Mouse (Mus musculus): ENCODE results near the gene Jag1.

Gene Jag1

DNA sequence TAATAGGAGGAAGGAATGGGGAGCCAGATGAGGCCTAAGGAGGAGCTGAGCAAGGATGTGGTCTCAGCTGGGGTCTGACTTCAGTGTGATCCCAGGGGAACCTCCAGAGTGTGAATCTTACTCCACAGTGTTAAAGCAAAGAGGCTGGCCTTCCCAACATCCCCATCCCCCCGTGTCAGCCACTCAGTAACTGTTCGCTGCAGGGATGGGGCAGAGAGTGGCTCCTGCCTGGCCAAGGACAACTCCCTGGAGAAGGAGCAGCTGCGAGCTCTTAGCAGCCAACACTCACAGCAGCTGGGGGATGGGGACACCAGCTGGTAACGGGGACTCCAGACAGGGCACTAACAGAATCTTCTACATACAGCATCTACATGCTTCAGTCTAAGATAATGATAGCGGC lies 15.4 kb downstream of the Jag1 start:
- peak in 1 of 2 experiments; percentile 52 for DNase-seq (ENCODE audit: inconsistent age in 2 of 2, low spot score in 1 of 2)

DNA sequence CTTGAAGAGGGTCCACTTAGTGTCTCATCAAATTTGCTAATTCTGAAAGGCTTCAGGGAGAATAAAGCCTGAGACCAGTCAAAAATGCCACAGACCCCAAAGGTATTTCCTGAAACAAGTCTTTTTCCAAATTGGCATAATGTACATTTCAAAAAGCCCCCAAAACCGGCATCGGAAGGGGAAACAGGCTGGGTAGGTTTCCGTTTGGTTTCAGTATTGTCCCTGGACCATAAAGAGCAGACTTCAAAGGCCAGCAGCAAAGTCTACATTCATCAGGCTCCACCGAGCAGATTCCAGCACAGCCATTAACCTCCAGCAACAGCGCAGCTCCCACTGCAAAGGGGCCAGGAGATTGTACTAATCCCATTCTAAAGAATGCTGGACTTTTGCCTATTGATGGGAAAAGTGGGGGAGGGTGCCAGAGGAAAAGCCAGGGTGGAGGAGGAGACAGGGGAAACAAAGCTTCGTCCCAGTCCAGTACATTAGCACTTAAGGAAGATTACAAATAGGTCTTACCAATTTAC lies 17.2 kb downstream of the Jag1 start:
- no peak for DNase-seq (ENCODE audit: inconsistent age in 2 of 2, low spot score in 1 of 2)

DNA sequence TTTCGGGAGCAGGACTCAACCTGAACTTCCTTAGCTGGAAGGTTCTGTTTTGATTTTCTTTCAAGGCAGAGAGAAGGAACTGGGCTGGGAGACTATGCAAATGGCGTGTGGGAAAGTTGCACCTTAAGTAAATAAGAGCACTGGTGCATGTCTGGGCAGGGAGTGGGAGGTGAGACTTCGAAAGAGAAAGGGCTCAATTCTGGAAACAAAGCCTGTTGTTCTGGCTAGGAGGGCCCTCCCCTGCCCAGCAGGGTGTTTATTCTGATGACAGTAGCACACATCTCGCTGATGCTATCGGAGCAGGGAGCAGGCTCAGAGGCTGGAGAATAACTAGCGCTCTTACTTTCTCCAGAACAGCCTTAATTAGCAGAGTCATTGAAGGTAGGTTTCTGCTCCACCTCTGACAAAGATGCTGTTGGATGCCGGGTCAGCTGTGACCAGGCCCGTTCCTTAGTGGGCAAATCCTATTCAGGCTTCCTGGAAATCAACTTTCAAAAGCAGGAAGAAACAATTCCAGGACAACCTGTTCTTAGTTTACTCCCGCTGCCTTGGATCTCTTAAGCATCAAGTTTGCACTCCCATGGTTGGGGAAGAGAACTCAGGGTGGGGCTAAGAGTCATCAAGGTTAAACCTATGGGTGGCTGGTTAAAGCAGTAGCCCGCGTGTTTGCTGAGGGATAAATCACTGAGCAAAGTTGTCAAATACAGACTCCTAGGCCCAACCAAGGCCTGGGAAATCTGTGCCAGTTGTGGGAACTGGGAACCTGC lies 18.0 kb downstream of the Jag1 start:
- no peak for DNase-seq (ENCODE audit: inconsistent age in 2 of 2, low spot score in 1 of 2)

DNA sequence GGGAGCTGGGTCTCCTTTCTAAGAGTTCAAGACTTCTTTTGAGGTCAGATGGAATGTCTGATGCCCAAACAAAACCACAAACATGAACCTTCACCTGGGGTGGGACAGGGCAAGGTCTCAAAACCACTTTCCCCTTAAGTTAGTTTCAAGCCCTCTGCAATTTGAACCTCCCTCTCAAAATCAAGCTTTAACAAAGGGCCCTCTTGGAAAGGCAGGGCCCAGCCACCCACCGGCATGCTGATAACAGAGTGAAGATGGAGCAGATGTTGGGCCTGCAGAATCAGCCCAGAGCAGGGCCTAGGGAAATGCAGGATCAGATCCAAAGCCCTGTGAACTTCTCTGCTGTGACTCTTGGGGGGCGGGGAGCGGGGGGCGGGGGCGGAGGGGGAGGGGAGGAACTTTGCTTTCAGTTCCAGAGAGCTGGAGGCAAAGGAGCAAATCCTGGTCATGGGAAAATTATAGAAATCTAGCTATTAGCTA lies 19.4 kb downstream of the Jag1 start:
- no peak for DNase-seq (ENCODE audit: inconsistent age in 2 of 2, low spot score in 1 of 2)

DNA sequence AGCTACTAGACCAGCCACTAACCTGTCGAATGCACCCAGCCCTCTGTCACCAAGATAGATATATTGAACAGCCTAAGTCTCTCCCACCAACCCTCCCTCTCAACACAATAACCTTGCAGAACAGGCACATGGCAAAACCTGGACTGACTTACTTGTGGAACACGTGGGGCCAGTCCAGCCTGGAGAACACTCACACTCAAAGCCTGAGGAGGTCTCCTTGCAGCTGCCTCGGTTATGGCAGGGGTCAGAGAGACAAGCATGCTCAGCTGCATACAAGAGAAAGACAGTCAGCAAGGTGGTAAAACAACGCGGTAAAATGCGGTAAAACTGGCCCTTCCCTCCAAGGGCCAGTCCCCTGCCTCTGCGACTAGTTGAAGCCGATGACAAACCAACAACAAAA lies 22.1 kb downstream of the Jag1 start:
- no peak for DNase-seq (ENCODE audit: inconsistent age in 2 of 2, low spot score in 1 of 2)

DNA sequence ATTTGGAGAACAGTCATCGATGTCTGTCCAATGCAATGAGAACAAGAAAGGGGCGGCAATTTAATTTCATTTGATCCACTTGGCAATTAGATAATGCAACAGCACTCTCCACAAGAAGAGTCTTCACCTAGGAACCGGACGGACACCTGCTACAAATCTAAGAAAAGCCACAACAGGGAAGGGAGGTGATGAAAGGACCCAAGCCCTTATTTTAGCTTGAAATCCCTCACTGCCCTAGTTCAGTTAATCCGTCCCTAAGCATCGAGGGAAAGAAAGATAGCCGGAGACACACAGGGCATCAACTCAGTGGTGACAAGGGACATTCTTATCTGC lies 23.2 kb downstream of the Jag1 start:
- DNase-seq (ENCODE audit: inconsistent age in 2 of 2, low spot score in 1 of 2), result no peak

DNA sequence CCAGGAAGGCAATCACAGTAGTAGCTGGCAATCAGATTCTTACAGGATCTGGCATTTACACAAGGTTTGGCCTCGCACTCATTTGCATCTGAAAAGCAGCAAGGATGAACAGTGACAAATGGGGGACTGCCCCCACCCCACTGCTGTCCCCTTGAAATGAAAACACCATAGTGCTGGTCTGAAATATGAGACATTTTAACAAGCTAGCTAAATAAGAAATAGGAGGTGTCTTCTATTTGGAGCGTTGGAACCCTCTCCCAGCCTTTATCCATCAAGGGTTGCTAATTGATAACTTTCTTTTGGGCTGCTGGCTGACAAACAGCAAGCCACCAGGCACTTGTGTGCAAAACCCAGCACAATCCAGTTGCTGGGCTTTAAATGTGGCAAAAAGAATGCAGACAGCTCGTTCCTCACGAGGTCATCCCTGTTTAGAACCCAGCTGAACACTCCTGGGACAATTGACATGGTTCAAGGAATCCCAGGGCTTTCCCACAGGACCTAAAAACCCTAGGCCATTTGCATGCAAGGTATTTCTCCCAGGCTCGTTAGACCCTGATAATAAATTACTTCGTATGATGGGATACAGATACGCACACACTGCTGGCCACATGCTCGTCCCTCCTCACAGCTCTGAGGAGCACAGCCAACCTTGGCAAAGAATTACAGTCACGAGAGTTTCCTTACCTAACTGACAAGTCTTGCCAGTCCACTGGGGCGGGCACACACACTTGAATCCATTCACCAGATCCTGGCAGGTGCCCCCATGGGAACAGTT lies 23.7 kb downstream of the Jag1 start:
- no peak for DNase-seq (ENCODE audit: inconsistent age in 2 of 2, low spot score in 1 of 2)

DNA sequence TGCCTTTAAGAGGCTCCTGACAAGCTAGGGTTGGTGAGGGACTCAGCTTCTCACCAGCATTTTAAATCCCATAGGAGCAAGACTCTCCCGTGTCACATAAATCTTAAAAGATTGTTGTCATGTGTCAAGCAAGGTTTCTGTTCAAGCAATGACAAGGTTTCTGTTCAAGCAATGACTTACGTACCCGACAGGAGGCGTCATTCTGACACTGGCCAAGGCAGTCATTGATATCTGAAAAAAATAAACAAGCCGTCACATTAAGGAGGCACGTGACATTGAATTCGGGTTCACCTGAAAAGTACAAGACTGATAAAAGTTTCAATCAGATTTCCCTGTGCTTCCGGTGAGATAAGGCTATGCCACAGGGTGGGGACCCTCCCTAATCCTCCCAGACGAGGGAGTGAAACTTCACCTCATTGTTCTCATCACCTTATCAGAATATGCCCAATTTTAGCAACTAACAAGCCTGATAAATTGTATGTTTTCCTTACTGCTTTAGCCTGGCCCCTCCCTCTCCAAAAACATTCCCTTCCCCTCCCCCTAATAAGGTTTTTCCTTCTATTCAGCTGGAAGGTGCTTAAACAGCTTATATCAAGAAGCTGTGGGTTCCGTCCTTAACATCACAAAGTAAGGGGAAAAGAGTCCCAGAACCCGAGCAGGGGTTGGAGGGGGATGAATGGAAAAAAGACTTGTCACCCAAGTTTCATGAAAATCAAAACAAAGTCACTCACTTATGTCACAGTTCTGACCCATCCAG lies 24.5 kb downstream of the Jag1 start:
- DNase-seq (ENCODE audit: inconsistent age in 2 of 2, low spot score in 1 of 2), result no peak

DNA sequence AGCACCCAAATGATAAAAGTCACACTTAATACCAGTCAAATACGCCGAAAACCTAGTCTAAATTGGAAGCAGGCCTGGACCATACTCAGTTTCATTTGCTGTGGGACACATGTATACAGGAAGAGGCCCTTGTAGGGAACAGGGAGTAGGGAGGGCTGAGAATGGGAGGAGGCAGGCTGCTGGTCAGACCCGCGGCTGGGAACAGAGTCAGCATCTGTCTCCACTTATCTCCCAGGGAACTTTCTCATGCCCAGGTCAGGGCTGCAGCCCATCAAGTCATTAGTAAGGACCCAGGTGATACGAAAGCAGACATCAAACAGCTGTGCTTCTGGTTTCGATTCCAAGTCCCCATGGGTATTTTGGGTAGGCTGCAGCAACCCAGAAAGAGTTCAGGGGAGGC lies 28.7 kb downstream of the Jag1 start:
- DNase-seq (ENCODE audit: inconsistent age in 2 of 2, low spot score in 1 of 2), result no peak

DNA sequence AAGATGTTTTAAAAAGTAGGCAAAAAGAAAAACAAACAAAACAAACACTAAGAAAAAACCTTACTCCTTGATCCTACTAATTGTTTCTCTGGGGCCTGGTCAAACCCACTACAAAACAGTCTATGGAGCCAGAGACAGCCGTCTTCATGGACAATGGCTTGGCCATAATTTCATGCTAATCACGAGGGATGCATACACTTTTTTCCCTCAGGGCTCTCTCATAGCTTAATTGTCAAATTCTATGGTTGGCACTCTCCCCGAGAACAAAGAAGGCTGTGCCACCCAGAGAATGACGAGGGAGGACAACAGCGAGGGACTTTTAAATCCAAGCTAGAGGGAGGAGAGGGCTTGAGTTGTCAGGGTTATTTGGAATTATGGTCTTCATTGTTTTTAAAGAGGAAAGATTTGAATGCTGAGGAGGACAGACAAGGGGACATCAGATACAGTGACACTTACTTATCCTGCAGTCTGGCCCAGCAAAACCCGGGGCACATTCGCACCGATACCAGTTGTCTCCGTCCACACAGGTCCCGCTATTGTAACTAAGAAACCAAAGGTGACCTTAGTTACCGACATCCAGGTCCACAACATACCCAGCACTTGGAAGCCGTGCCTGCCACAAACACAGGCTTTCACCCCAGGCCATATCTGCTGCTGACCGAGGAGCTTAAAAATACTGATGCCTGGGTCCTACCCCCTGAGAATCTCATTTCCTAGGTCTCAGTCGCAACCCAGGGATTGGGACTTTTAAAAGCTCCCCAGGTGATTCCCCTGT lies 29.6 kb downstream of the Jag1 start:
- DNase-seq (ENCODE audit: inconsistent age in 2 of 2, low spot score in 1 of 2), result no peak

DNA sequence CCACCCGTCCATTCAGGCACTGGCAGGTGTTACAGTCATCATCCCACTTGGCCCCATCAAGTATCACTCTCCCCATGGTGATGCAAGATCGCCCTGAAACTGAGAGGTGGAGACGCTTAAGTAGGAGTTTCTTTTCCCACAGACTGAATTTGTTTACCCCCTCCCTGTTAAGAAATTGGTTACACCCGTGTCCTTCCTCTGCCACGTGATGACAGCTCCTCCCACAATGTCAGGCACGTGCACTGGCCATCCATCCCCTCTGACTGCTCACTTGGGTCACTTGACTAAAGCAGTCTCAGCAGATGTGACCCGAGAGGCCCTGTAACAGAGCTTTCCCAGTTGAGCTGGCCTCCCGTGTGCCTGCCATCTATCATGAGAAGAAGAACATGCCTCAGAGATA lies 31.2 kb downstream of the Jag1 start:
- DNase-seq (ENCODE audit: inconsistent age in 2 of 2, low spot score in 1 of 2), result no peak

DNA sequence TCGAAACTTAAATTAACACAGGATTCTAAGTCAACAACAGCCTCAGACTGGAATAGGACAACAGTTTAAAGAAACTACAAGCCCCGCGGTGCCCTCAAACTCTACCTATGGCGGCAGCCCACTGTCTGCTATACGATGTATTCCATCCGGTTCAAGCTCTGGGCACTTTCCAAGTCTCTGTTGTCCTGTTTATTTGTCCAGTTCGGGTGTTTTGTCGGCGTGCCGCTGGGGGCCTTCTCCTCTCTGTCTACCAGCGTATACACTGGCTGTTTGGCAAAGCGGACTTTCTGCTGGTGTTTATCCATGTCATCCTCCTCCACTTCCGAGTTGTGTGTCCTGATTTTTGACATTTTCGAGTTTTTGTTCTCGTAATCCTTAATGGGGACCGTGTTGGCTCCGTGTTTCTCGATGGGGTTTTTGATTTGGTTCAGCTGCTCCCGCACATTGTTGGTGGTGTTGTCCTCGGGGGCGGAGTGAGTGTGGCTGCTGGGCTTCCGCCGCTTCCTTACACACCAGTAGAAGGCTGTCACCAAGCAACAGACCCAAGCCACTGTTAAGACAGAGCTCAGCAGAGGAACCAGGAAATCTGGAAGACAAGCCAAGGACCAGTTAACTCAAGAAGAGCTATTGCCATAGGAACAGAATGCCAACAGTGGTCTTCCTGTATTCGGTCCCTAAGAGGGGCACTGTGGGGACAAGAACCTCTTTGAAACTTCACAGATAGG lies 33.4 kb downstream of the Jag1 start:
- no peak for DNase-seq (ENCODE audit: inconsistent age in 2 of 2, low spot score in 1 of 2)

DNA sequence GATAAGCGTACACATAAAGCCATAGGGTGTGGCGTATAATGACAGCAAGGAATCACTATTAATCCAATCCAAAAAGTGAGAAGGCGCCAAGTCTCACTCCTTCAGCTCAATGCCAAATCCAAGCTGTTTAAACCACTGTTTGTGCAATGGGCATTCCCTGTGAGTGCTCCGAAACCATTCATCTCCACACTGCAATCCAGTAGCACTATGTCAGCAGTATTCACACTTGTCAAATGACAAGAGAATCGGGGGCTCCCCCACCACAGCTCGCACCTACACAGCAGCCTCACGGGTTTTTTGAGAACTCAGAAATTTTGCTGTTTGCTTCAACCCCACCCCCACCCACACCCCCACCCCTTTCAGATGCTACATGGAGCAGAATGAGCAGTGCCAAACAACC lies 35.4 kb downstream of the Jag1 start:
- DNase-seq (ENCODE audit: inconsistent age in 2 of 2, low spot score in 1 of 2), result no peak

DNA sequence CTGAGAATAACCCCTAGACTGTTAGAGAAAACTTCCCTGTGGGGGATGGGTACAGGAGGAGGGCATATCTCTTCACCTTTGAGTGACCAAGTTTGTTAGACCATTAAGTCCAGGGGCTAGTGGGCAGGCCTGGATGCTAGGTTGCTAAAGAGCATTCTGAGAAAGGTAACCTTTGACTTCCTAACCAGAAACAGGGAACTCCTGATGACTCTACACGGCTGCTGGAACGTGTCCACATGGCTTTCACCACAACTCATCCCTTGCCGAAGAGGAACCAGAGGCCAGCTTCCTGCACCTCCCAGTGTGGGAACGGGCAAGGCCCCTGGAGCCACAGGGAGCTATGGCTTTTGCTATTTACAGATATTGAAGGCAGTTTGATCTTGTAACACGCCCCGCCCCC lies 36.0 kb downstream of the Jag1 start:
- DNase-seq (ENCODE audit: inconsistent age in 2 of 2, low spot score in 1 of 2), result peak in 1 of 2 experiments; percentile 40

DNA sequence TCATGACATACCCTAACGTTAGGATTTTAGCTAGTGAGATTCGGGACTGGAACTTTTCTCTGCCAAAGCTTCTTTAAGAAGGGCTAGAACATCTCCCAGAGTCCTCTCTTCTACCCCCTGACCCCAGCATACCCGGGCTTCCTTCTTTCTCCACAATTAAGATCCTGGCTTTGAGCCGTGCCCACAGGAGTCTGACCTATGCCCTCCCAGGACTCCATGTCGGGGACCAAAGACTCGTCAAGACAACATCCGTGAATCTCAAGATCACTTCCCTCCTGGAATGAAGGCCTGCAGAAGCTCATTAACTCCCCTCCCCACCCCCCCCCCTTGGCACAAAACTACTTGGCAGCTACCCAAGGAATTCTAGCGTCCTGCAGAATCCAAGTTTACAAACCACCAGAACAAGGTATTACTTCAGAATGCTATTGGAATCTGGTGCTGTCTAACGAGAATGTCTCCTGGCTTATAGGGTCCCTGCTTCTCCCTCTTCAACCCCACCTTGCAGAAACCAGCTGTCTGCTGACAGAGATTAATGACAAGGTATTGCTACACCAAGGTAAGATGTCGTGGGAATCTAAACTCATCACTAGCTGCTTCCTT lies 36.6 kb downstream of the Jag1 start:
- no peak for DNase-seq (ENCODE audit: inconsistent age in 2 of 2, low spot score in 1 of 2)

DNA sequence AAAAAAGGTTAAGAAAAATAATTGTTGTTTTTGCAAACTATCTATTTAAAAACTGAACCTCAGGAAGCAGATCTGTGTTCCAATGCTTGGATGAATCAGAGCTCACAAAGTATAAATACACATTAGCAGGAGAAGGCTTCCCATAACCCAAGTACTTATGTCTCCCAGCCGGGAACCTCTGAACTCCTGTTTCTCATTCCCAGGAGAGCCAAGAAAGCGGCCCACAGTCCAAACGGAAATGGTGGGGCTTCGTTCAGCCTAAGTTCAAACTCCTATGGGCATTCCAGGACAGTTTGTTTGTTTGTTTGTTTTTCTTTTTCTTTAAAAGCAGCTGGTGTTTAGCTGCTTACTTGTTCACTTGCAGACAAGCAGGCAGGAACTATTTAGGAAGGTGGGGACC lies 37.7 kb downstream of the Jag1 start:
- DNase-seq (ENCODE audit: inconsistent age in 2 of 2, low spot score in 1 of 2), result no peak

DNA sequence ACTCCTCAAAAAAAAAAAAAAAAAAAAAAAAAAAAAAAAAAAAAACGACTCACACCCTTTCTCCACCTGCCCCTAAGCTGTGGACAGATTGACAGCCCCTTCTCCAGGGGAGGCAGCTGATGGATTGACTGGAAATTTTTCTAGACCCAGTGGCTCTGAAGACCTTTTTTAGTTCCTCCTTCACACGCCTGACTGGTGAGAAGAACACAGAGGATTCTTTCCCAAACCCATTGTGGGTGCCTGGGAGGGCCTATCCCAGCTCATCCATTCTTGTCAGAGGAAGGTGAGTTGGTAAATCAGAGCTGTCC lies 42.2 kb downstream of the Jag1 start:
- DNase-seq (ENCODE audit: inconsistent age in 2 of 2, low spot score in 1 of 2), result no peak

DNA sequence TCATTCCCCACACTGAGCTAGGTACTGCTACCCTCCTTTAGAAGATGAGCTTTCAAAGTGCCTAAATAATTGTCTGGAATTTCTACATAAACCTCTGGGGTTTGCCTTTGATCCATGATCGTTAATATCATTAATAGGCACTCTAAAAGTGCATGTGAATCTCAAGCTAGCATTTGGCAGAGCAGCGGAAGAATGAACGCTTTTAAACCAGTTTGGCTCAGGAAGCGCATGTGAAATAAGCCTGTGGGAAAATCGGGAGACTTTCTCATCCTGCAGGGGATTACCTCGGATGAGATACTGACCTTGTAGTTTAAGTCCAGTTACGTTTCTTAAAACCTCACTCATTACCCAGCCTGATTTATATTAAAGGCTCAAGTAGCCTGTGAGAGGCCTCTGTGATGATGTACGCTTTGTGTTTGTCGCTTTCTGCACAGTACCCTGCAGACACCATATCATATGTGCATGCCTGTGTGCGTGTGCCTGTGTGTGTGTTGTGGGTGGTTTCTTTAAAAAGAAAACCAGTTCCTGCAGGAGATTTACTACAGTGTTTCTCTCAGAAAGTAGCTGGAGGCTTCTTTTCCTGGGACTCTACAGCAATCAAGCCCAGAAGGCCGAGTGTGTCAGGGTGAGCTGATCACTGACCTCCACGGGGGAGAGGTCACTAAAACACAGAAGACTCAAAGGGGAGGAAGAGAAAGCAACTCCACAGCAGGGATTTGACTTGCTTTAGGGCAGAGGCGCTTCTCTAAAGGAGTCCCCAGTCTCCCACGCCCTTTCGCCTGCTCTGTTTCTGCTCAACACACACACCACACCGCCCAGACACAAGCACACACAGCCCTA lies 42.8 kb downstream of the Jag1 start:
- DNase-seq (ENCODE audit: inconsistent age in 2 of 2, low spot score in 1 of 2), result no peak

DNA sequence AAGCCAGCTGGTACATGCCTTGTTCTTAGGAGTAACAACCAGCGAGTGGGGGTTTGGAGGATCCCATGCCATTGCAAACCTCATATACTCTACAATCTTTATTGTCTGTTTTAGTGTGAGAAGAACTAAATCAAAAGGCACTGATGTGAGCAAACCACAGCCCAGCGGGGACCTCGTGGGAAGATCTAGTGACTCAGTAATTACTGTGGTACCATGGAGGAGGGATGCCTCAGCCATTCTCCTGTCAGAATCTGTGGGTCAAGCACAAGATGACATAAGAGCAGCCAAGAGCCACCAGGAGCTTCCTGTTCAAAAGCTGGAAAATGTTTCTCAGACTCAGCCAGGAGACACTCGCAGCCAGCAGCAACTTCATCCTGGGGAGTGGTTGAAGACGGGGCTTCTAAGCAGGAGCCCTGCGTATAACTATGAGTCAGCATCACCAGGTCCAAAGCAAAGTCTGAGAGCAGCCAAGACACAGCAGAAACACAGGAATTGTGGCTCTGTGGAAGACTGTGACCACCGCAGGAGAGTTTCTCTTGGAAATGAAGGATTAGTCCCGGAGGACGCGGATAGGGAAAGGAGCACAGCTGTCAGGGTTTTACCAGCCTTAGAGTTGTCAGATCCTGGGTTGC lies 48.8 kb downstream of the Jag1 start:
- no peak for DNase-seq (ENCODE audit: inconsistent age in 2 of 2, low spot score in 1 of 2)

Measured in adrenal gland, adult (tissue).